Mouse (Mus musculus) c-Kit-positive CD71-positive TER-119-negative erythroid progenitor cells, embryonic 14.5 days (primary cell): ENCODE data around the gene Crebl2.

ENCODE experiments used
- DNase-seq: peaks from one replicate; pipeline ENCODE4 v3.0.0-alpha.2; 2013; ENCODE audit warnings: low read depth

Crebl2 gene

DNA sequence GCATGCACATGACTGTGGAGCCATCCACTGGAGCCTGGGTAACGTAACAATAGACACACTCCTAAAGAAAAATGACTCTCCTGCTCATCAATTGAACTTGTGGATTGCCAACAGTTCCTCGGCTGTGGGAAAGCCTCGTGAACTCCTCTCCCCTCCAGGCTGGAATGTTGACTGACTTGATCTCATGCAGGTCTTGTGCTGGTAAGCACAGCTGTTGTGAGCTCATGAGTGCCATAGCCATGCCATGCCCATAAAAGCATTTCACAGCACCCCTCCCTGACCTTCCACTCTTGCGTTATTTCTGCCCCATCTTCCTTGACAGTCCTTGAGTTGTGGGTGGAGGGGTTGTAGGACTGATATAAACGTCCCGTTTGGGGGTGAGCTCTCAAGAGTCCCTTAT, 9.5 kb upstream of the Crebl2 start:
- no peak for DNase-seq

DNA sequence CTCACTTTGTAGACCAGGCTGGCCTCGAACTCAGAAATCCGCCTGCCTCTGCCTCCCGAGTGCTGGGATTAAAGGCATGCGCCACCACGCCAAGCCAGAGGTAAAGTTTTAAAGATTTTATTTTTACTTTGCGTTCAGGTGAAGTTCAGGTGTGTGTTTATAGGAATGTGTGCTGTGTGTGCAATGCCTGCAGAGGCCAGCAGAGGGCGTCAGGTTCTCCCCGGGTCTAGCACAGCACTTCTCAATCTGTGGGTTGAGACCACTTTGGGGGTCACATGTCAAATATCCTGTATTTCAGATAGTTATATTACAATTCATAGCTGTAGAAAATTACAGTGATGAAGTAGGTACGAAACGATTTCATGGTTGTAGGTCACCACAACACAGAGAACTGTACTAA, 7.1 kb upstream of the Crebl2 start:
- DNase-seq, result no peak

DNA sequence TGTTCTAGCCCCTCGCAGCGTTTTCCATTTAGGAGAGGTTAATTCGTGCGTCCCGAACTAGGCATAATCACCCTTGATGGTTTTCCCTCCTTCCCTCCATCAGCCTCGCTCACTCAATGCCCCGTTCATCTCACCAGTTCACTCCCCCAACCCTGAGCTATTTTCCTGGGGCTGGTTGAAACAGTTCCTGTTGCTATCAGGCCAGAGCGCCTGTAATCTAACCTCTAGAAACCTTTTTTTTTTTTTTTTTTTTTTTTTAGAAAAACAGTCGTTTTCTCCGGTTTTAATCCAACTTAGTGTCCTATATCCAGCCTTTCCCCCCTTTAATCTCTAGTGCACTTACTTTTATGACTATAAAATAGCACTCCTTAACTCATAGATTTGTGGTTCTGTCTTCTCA, 822 bp downstream of the Crebl2 start:
- DNase-seq, result no peak

DNA sequence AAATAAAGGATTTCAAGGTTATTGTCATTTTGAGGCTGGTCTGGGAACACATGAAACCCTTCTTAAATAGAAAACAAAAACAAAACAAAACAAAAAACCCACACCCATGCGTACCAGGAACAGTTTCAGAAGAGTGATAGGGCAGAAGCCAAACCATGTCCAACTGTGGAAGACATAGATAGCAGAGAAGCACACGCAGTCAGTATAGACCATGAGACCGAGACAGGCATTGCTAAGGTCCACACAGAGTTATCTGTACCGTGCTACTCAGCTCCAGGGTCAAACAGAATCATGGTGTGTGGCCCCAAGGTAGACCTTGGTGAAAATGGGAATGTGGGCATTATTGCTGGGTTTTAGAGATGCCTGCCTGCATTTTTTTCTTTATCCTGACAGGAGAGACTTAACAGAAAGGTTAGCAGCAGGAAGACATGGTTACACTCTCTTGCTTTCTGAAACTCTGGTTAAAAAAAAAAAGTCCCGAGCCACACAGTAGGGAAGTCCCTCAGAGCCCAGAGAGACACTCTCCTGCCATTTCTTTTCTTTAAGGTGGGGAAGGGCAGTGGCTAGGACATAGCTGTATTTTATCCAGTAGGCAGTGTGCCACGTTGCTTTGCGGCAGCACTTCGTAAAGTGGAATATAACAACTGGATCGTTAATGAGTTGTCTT, 4.8 kb downstream of the Crebl2 start:
- no peak for DNase-seq

- no peak for DNase-seq
Measured at GRCm38 (mm10) chr6:134838111-134838510, 8.2 kb downstream of the Crebl2 start.

DNA sequence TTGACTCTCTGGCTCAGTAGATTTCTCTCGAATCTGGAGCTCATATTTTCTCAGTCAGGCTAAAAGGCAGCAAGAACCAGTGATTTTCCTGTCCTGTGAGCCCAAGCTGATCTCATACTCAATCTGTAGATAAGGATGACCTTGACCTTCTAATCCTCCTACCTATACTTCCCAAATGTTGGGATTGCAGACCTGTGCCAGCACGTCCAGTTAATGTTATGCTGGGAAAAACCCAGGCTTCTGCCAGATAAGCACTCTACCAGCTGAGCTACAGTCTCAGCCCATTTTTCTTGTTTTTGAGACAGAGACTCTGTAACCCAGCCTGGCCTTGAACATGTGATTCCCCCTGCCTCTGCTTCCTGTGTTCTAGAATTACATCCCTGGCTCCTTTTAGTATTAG, 10.4 kb downstream of the Crebl2 start:
- no peak for DNase-seq

DNA sequence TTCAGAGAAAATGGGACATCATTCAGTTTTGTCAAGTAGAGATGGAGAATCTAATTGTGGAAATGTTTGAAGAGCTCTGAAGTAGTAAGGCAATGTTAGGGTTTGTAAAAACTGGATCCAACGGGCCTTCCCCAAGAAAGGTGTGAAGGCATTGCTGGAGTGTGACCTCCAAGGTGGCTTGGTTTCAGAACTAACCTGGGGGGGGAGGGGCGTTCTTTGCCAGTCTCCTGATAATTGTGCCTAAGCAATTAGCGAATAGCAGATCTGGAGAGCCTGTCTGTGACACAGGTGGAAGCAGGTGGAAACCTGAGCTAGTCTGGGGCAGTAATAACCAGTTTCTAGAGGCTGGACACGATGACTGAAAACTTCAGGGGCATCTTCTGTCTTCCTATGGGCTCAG, 15.8 kb downstream of the Crebl2 start:
- DNase-seq, result no peak

DNA sequence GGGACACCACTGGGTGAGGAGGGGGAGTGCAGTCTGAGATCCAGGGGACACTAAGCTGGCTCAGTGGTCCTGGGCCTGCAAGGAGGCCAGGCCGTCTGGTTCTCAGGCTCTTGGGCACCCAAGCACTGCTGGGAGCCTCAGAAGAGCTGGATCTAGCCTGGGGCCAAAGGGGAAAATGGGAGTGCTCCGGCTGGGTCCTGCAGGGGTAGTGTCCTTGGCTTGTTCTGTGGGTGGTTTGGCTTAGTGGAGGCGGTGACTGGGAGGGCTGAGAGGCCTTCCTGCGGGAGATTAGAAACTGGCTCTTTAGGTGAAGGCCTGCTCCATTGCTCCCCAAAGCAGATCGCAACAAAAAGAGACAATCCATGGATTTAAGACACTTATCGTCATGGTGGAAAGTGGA, 16.4 kb downstream of the Crebl2 start:
- DNase-seq, result no peak

GRCm38 (mm10) chr6:134847550-134847949, 17.6 kb downstream of the Crebl2 start:
- no peak for DNase-seq

DNA sequence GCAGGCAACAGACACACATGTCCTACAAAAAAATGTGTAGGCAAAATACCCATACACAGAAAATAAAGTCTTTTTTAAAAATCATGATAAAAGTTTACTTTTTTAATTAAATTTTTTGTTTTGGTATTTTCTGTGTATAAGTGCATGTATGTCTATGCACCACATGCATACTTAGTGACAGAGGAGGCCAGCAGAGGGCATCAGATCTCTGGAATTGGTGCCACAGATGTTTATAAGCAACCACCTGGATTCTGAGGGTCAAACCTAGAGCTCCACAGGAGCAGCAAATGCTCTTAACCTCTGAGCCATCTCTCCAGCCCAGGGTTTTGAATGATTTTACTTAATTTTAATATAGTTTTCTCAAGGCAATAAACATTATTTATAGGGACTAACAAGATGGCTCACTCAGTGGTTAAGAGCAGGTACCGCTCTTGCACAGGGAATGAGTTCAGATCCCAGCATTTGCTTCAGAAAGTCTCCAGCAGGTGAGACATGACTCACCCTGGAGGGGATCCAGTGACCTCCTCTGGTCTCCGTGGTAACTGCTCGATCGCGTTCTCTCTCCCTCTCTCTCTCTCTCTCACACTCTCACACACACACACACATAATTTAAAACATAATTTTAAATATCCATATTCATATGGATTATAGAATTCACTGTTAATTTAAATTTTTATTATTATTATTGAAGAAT, 18.4 kb downstream of the Crebl2 start:
- DNase-seq, result no peak

DNA sequence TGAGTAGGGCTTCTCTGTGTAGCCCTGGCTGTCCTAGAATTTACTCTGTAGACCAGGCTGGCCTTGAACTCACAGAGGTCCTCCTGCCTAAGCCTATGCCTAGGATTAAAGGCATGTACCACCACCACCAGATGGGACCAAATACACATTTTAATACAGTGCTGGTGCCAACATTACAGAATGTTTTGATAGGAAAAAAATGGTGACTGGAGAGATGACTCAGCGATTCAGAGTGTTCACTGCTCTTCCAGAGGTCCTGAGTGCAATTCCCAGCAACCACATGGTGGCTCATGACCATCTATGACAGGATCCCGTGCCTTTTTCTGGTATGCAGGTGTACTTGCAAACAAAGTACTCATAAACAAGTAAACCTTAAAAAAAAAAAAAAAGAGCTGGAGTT, 19.5 kb downstream of the Crebl2 start:
- DNase-seq, result no peak

- no peak for DNase-seq
Measured at GRCm38 (mm10) chr6:134849985-134850384, 20.0 kb downstream of the Crebl2 start.

GRCm38 (mm10) chr6:134854782-134855181, 24.8 kb downstream of the Crebl2 start:
- DNase-seq, result no peak

GRCm38 (mm10) chr6:134855926-134856325, 26.0 kb downstream of the Crebl2 start:
- DNase-seq, result no peak

GRCm38 (mm10) chr6:134859021-134859420, 29.1 kb downstream of the Crebl2 start:
- DNase-seq, result no peak

- no peak for DNase-seq
Measured at GRCm38 (mm10) chr6:134860275-134860674, 30.3 kb downstream of the Crebl2 start.

GRCm38 (mm10) chr6:134861386-134861785, 31.4 kb downstream of the Crebl2 start:
- no peak for DNase-seq

- DNase-seq, result no peak
Measured at GRCm38 (mm10) chr6:134862671-134863104, 32.7 kb downstream of the Crebl2 start.

DNA sequence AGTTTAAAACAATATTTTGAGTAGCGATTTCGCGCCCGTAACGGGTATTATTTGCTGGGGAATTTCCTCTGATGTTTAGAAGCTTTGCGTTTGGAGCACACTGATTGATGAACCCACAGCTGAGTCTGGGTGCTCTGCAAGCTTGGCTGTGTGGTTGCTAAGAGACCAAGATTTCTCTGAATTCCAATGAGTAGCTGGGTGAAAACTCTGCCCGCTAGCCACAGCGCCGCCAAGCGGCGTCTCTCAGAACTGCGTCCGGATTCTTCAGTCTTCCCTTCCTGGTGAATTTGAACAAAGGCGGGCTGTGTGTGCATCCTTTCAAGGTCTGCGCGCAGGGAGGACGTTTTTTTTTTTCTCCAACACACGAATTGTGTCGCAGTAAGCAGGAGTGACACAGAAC, 33.2 kb downstream of the Crebl2 start:
- peak; percentile 64 for DNase-seq

DNA sequence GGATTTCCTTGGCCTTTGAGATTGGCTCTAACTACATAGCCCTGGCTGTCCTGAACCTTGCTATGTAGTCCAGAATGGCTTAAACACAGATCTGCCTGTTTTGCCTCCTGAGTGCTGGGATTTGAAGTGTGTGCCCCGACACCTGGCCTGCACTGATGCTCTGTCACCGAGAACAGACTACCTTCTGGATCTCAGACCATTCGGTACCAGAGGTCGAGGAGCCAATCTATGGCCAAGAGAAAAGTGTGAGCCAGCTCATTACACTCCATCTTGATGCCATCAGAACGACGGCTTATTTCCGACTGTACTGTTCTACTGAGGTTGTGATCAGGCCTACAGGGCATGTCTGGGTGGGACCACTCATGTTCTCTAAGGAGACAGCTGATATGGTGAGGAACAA, 36.2 kb downstream of the Crebl2 start:
- DNase-seq, result no peak

GRCm38 (mm10) chr6:134867325-134867724, 37.4 kb downstream of the Crebl2 start:
- peak; percentile 46 for DNase-seq

GRCm38 (mm10) chr6:134870209-134870742, 40.3 kb downstream of the Crebl2 start:
- no peak for DNase-seq

DNA sequence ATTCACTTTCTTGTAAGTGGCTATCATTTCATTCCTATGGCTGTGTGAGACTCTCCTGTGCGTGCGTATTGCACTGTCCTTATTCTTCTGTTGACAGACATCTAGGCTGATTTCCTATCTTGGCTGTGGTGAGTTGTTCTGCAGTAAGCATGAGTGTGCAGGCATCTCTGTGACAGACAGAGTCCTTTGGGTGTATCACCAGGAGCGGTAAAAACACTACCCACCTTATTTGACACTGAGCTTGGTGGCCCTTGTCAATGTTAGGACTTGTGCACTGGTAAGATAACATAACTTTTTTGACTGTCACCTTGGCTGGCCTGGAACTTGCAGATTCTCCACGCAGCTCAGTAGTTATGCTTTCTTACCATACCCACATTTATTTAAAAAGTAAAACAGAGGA, 40.9 kb downstream of the Crebl2 start:
- DNase-seq, result no peak

DNA sequence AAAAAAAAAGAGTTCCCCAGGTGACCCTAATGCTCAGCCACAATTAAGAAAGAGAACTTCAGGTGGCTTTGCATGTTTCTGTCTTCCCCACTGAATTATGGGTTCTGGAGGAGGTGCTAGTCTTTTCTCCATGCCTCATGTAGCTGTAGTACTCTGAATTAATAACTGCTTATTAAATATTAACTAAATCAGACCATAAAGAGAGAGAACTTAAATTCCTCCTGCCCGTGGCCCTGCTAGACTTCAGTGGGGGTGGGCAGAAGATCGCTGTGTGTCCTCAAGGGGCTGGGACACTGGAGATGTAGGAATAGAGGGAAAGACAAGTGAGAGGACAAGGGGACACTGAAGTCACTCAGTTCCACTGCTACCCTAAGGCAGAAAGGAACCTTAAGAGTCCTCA, 42.3 kb downstream of the Crebl2 start:
- DNase-seq, result no peak
